Mouse (Mus musculus): ENCODE data around the gene Bhlhe41. TPM values are rescaled to one million over a fixed set of nuclear protein-coding genes. Genes with fewer than 3 reads are reported as not detected.

Bhlhe41 gene
- polyA plus RNA-seq, 1 experiment from 2014 or later = 0.77 TPM

DNA sequence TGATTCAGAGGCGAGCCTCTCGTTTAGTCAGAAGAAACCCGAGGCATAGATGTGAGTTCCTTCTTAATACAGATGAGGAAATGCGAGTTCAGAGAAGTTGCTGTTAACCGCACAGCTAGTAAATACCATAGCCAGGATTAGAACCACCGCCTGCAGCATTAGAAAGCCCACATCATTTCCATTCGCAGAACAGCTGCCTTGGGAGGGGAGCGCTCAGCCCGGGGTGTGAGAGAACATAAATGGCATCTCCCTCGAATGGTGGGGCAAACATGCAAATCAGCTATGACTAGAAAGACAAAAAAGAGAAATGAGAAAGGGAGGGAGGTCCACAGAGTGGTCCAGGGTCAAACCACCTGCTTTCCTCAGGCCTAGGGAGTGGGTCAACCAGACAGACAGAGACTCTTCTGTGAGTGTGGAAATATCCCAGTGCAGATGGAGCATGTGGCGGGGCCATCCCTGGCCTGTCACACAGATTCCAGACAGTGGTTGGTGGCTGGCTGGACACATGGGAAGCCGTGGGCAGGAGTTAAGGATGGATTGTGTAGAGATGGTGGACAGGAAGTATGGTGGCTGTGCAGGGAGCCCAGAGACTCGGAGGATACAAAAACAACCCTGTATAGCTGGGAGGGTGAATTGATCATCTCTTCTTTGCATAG is 28.1 kb upstream of the Bhlhe41 start:
- 86% methylated on average over 13 of the region's 13 CpGs for WGBS
- H3K9ac ChIP-seq (ENCODE audit: low read depth, low read length) = no peak overlapping the region
- H3K4me3 ChIP-seq (ENCODE audit: low read length) = no peak overlapping the region
- ATAC-seq = no peak
- no peak overlapping the region for H3K4me2 ChIP-seq (ENCODE audit: low read depth, low read length)
- no peak overlapping the region for H3K27ac ChIP-seq (ENCODE audit: low read length)
- no peaks in the 10 kb centered on the region for H3K4me1 ChIP-seq (ENCODE audit: control insufficient read depth, insufficient read depth, low read length)
- H3K27me3 ChIP-seq (replicated peaks; ENCODE audit: control insufficient read depth, insufficient read depth, low read length) = no peaks in the 10 kb centered on the region
- no peaks in the 10 kb centered on the region for H3K9me3 ChIP-seq (ENCODE audit: control insufficient read depth, low read length)
- H3K36me3 ChIP-seq (ENCODE audit: control insufficient read depth, insufficient read depth, low read length) = no peaks in the 10 kb centered on the region

DNA sequence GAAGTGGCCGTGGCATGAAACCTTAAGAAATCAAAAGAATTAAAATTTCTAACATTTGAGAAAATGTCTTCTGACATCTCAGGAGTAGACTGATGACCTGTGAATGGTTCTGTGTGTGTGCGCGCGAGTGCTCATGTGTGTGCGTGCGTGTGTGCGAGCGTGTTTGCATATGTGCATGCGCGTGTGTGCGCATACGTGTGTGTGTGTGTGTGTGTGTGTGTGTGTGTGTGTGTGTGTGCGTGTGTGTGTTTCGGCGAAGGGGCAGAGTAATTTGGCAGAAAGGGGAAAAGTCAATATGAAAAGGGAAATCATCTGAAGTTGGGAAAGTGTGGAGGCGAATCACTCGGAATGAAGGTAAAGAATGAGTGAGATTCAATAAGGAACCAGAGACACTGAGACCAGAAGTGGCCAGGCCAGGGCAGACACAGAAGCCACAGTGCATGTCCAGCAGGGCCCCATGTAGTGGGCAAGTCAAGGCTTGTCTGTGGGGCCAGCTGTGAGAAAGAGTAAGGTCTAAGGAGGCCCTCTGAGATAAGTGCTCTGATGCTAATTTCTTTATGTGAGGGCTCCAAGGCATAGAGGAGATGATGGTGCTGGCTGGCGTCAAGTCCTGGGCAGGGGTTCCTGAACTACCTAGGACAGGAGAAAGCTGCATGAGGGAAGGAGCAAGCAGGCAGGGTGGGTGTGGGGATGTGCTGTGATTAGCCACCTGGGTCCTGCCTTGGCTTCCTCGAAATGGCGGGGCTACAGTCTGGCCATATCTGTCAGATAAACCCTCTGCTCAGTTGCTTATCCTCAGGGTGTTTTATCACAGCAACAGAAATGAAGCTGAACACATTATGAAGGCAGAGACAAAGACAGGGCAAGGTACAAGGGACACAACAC is 27.3 kb upstream of the Bhlhe41 start:
- Histone ChIP-seq H3K27me3 (replicated peaks; ENCODE audit: control insufficient read depth, insufficient read depth, low read length) (no peaks in the 10 kb centered on the region), H3K4me2 (ENCODE audit: low read depth, low read length) (no peak overlapping the region), H3K4me1 (ENCODE audit: control insufficient read depth, insufficient read depth, low read length) (no peaks in the 10 kb centered on the region), H3K36me3 (ENCODE audit: control insufficient read depth, insufficient read depth, low read length) (no peaks in the 10 kb centered on the region), H3K27ac (ENCODE audit: low read length) (no peak overlapping the region), H3K9me3 (ENCODE audit: control insufficient read depth, low read length) (no peaks in the 10 kb centered on the region), H3K9ac (ENCODE audit: low read depth, low read length) (no peak overlapping the region), H3K4me3 (ENCODE audit: low read length) (no peak overlapping the region)
- 94% methylated on average over 20 of the region's 20 CpGs for WGBS
- no peak for ATAC-seq

DNA sequence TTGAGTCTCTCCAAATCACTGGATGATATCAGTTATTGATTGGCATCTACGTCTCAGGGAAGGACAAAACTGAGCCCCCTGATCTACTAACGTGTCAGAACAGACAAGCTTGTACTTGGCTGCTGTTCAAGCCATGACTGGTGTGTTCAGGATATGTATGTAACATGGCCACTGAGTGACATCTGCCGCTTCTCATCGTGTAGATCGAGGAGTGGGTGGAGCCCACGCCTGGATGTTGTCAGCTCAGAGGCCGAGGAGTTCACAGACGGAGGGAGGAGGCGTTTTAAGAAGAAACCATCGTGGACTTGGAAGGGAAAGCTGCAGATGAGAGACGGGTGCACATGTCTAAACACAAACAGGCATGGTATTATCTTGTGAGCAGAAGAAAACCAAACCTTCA is 26.6 kb upstream of the Bhlhe41 start:
- H3K9me3 ChIP-seq (ENCODE audit: control insufficient read depth, low read length) = no peaks in the 10 kb centered on the region
- H3K36me3 ChIP-seq (ENCODE audit: control insufficient read depth, insufficient read depth, low read length) = no peaks in the 10 kb centered on the region
- no peaks in the 10 kb centered on the region for H3K27me3 ChIP-seq (replicated peaks; ENCODE audit: control insufficient read depth, insufficient read depth, low read length)
- no peak for ATAC-seq
- H3K27ac ChIP-seq (ENCODE audit: low read length) = no peak overlapping the region
- 73% methylated on average over 11 of the region's 11 CpGs for WGBS
- no peak overlapping the region for H3K4me3 ChIP-seq (ENCODE audit: low read length)
- no peak overlapping the region for H3K9ac ChIP-seq (ENCODE audit: low read depth, low read length)
- no peaks in the 10 kb centered on the region for H3K4me1 ChIP-seq (ENCODE audit: control insufficient read depth, insufficient read depth, low read length)
- no peak overlapping the region for H3K4me2 ChIP-seq (ENCODE audit: low read depth, low read length)

DNA sequence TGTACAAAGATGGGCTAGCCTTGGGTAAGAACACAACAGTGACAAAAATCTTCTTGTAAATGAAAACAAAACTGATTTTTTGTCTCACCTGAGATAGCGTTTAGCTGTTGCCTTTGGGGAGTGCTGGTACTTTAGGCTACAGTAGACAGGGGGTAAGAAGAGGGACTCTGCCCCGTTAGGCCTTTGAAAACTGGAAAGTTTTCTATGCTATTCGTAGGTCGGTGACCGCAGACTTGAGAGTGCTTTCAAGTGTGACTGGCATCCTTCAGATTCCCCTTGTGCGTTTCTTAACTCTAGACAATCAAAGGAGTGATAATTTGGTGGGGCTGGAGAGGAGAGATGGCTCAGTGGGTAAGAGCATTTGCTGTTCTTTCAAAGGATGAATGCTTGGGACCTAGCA is 22.4 kb upstream of the Bhlhe41 start:
- no peak for ATAC-seq
- Histone ChIP-seq H3K27me3 (replicated peaks; ENCODE audit: control insufficient read depth, insufficient read depth, low read length) (no peaks in the 10 kb centered on the region), H3K27ac (ENCODE audit: low read length) (no peak overlapping the region), H3K9me3 (ENCODE audit: control insufficient read depth, low read length) (no peaks in the 10 kb centered on the region), H3K36me3 (ENCODE audit: control insufficient read depth, insufficient read depth, low read length) (no peaks in the 10 kb centered on the region), H3K9ac (ENCODE audit: low read depth, low read length) (no peak overlapping the region), H3K4me1 (ENCODE audit: control insufficient read depth, insufficient read depth, low read length) (no peaks in the 10 kb centered on the region), H3K4me2 (ENCODE audit: low read depth, low read length) (no peak overlapping the region), H3K4me3 (ENCODE audit: low read length) (no peak overlapping the region)
- WGBS = 85% methylated on average over 6 of the region's 6 CpGs

DNA sequence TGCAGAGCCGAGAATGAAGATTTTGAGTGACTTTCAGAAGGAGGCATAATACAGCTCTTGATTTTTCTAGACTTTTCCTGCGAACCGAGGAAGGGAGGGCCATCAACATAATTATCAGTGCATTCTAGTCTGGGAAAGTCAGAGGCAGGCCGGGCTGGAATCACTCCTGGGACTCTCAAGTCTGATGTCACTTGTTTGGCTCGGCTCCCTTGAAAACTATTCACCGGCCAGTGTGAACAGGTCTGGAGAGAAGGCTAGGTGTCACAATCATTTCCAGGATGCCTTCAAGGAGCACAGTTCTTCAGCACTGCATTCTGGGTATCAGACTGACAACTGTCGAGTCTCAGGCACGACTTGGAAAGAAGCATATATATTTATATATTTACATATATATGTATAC is 20.9 kb upstream of the Bhlhe41 start:
- no peaks in the 10 kb centered on the region for H3K4me1 ChIP-seq (ENCODE audit: control insufficient read depth, insufficient read depth, low read length)
- H3K27me3 ChIP-seq (replicated peaks; ENCODE audit: control insufficient read depth, insufficient read depth, low read length) = no peaks in the 10 kb centered on the region
- ATAC-seq = no peak
- H3K36me3 ChIP-seq (ENCODE audit: control insufficient read depth, insufficient read depth, low read length) = no peaks in the 10 kb centered on the region
- no peak overlapping the region for H3K4me3 ChIP-seq (ENCODE audit: low read length)
- 59% methylated on average over 8 of the region's 8 CpGs for WGBS
- no peak overlapping the region for H3K4me2 ChIP-seq (ENCODE audit: low read depth, low read length)
- H3K27ac ChIP-seq (ENCODE audit: low read length) = no peak overlapping the region
- no peak overlapping the region for H3K9ac ChIP-seq (ENCODE audit: low read depth, low read length)
- no peaks in the 10 kb centered on the region for H3K9me3 ChIP-seq (ENCODE audit: control insufficient read depth, low read length)

DNA sequence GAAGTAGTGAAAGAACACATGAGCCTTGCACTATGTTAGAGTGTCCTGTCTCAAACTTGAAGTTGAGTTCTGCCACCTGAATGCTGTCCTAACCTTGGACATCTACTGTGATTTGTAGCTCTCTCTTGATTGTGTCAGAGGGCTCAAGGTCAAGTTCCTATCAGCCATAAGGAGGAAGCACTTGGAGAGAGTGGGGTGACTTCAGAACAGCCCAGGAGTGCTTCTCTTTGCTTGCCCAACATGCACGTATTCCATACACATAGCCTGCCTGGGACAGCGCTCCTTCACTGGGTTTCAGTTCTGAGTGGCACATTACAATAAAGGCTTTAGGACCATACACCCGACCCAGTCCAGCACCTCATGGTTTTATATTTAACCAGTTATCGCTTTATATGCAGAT is 19.7 kb upstream of the Bhlhe41 start:
- no peak overlapping the region for H3K9ac ChIP-seq (ENCODE audit: low read depth, low read length)
- 65% methylated on average over 4 of the region's 4 CpGs for WGBS
- no peak overlapping the region for H3K27ac ChIP-seq (ENCODE audit: low read length)
- H3K4me2 ChIP-seq (ENCODE audit: low read depth, low read length) = no peak overlapping the region
- no peaks in the 10 kb centered on the region for H3K9me3 ChIP-seq (ENCODE audit: control insufficient read depth, low read length)
- H3K4me1 ChIP-seq (ENCODE audit: control insufficient read depth, insufficient read depth, low read length) = no peaks in the 10 kb centered on the region
- no peak overlapping the region for H3K4me3 ChIP-seq (ENCODE audit: low read length)
- no peak for ATAC-seq
- H3K36me3 ChIP-seq (ENCODE audit: control insufficient read depth, insufficient read depth, low read length) = no peaks in the 10 kb centered on the region
- no peaks in the 10 kb centered on the region for H3K27me3 ChIP-seq (replicated peaks; ENCODE audit: control insufficient read depth, insufficient read depth, low read length)

DNA sequence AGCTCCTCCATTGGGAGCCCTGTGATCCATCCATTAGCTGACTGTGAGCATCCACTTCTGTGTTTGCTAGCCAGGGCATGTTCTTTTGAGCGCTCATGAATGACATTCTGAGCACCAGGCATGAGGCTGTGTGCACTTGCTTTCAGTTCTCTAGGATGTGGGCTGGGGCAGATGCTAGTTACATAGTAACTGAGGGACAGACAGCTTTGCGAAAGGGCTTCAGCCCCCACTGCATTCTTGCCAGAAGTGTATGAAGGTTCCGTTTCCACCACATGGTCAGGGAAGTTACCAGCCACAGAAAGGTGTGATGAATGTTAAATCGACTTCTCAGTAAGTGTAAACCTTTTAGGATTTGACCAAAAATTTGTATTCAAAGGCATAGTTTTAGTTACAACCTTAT is 18.3 kb upstream of the Bhlhe41 start:
- no peak for ATAC-seq
- no peaks in the 10 kb centered on the region for H3K27me3 ChIP-seq (replicated peaks; ENCODE audit: control insufficient read depth, insufficient read depth, low read length)
- no peak overlapping the region for H3K4me2 ChIP-seq (ENCODE audit: low read depth, low read length)
- H3K27ac ChIP-seq (ENCODE audit: low read length) = no peak overlapping the region
- no peaks in the 10 kb centered on the region for H3K36me3 ChIP-seq (ENCODE audit: control insufficient read depth, insufficient read depth, low read length)
- no peak overlapping the region for H3K4me3 ChIP-seq (ENCODE audit: low read length)
- 77% methylated on average over 4 of the region's 4 CpGs for WGBS
- no peaks in the 10 kb centered on the region for H3K4me1 ChIP-seq (ENCODE audit: control insufficient read depth, insufficient read depth, low read length)
- H3K9ac ChIP-seq (ENCODE audit: low read depth, low read length) = no peak overlapping the region
- H3K9me3 ChIP-seq (ENCODE audit: control insufficient read depth, low read length) = no peaks in the 10 kb centered on the region

DNA sequence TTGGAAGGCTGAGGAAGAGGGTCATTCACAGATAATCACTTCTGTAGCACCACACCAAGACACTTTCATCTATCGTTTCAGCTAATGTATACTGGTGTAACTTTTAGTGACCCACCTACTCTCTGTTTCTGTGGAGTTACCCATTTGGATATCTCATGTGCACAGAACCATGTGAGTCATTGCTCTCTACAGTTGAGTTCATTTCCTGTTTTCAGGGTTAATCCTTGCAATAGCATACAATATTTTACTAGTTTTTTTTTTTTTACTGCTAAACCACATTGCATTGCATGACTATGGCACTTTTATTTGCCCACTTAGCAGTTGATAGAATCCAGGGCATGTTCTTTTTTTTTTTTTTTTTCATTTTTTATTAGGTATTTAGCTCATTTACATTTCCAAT is 17.7 kb upstream of the Bhlhe41 start:
- Histone ChIP-seq H3K9ac (ENCODE audit: low read depth, low read length) (no peak overlapping the region), H3K4me2 (ENCODE audit: low read depth, low read length) (no peak overlapping the region), H3K4me3 (ENCODE audit: low read length) (no peak overlapping the region), H3K27me3 (replicated peaks; ENCODE audit: control insufficient read depth, insufficient read depth, low read length) (no peaks in the 10 kb centered on the region), H3K36me3 (ENCODE audit: control insufficient read depth, insufficient read depth, low read length) (no peaks in the 10 kb centered on the region), H3K4me1 (ENCODE audit: control insufficient read depth, insufficient read depth, low read length) (no peaks in the 10 kb centered on the region), H3K9me3 (ENCODE audit: control insufficient read depth, low read length) (no peaks in the 10 kb centered on the region), H3K27ac (ENCODE audit: low read length) (no peak overlapping the region)
- no peak for ATAC-seq
- WGBS = 75% methylated on average over 1 of the region's 1 CpGs

DNA sequence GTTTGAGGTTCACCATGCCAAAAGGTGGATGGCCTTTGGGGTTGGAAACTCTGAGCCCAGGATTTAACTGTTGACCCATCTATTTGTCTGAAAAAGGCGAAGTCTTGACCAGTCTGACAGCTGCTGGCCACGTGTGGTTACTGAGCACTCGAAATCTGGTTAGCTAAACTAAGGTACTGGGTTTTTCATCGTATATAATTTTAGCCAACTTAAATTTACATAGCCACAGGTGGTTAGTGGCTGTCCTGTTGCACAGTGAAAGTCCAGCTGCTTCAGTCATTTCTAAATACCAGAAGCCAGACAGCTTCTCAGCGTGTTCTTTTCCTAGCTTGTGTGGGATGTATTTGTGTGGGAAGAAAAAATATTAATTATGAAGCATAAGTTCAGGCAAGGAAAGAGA is 15.3 kb upstream of the Bhlhe41 start:
- Histone ChIP-seq H3K9me3 (ENCODE audit: control insufficient read depth, low read length) (no peaks in the 10 kb centered on the region), H3K4me2 (ENCODE audit: low read depth, low read length) (no peak overlapping the region), H3K27me3 (replicated peaks; ENCODE audit: control insufficient read depth, insufficient read depth, low read length) (no peaks in the 10 kb centered on the region), H3K4me3 (ENCODE audit: low read length) (no peak overlapping the region), H3K9ac (ENCODE audit: low read depth, low read length) (no peak overlapping the region), H3K4me1 (ENCODE audit: control insufficient read depth, insufficient read depth, low read length) (no peaks in the 10 kb centered on the region), H3K27ac (ENCODE audit: low read length) (no peak overlapping the region), H3K36me3 (ENCODE audit: control insufficient read depth, insufficient read depth, low read length) (no peaks in the 10 kb centered on the region)
- no peak for ATAC-seq
- 84% methylated on average over 5 of the region's 5 CpGs for WGBS
